Mouse (Mus musculus): ENCODE measurements around the gene Rab39b. TPM values are rescaled to one million over a fixed set of nuclear protein-coding genes. Genes with fewer than 3 reads are reported as not detected.

Gene Rab39b
- 4.5 TPM for polyA plus RNA-seq (2017; shearing (Covaris generic))

GRCm38 (mm10) chrX:75577582-75578324, at the start of gene Rab39b:
TSS of gene Rab39b (minus strand) at chrX:75578231.

Other genes starting within 250 kb of the Rab39b start
- 38.4 TPM for gene Fundc2, start 195.8 kb downstream of the Rab39b start, polyA plus RNA-seq (2017; shearing (Covaris generic))
- gene F8, start 195.6 kb downstream of the Rab39b start, polyA plus RNA-seq (2017; shearing (Covaris generic)), result 0.04 TPM
- gene Cmc4, start 161.6 kb downstream of the Rab39b start, polyA plus RNA-seq (2017; shearing (Covaris generic)), result 17.9 TPM
- 9.6 TPM for gene Mtcp1, start 161.6 kb downstream of the Rab39b start, polyA plus RNA-seq (2017; shearing (Covaris generic))
- gene Brcc3, start 161.6 kb downstream of the Rab39b start, polyA plus RNA-seq (2017; shearing (Covaris generic)), result 57.7 TPM
- 176 TPM for gene Vbp1, start 63.9 kb downstream of the Rab39b start, polyA plus RNA-seq (2017; shearing (Covaris generic))